Mouse (Mus musculus) hindbrain, embryonic 11.5 days (tissue): ENCODE data around the gene Lrrc1. TPM values are rescaled to one million over a fixed set of nuclear protein-coding genes. Genes with fewer than 3 reads are reported as not detected.
A peak's percentile ranks its signal among the peaks of the same experiment; 100 is the strongest.

Source experiments
- ATAC-seq: fragments of 200-750 bp; cut with Nextera tagmentation; 2 replicates; pipeline ENCODE4 v1.8.0; 2017; ENCODE audit warnings: mild to moderate bottlenecking, moderate TSS enrichment, moderate library complexity; ENCODE audit not compliant: low FRiP score
- DNase-seq: peaks from one replicate; pipeline ENCODE4 v3.0.0-alpha.2; 2015; ENCODE audit warnings: low spot score
- H3K27ac ChIP-seq: fragments of 300-500 bp; sonication (generic); 2 replicates; pipeline ENCODE4 v1.5.1; 2014; ENCODE audit warnings: mild to moderate bottlenecking, low read depth, low read length
- H3K27me3 ChIP-seq: fragments of 300-500 bp; sonication (generic); 2 replicates; pipeline ENCODE4 v1.6.1; 2014; ENCODE audit warnings: mild to moderate bottlenecking, low read length, moderate library complexity, mixed read lengths; ENCODE audit not compliant: control insufficient read depth, insufficient read depth
- H3K36me3 ChIP-seq: fragments of 300-500 bp; sonication (generic); 2 replicates; pipeline ENCODE4 v1.6.1; 2014; ENCODE audit warnings: mild to moderate bottlenecking, low read length, moderate library complexity, mixed read lengths; ENCODE audit not compliant: control insufficient read depth, insufficient read depth
- H3K4me1 ChIP-seq: fragments of 300-500 bp; sonication (generic); replicated peaks from 2 replicates; pipeline ENCODE4 v1.6.1; 2014; ENCODE audit warnings: low read length, mixed read lengths; ENCODE audit not compliant: control insufficient read depth, insufficient read depth
- H3K4me2 ChIP-seq: fragments of 300-500 bp; sonication (generic); replicated peaks from 2 replicates; pipeline ENCODE4 v1.6.1; 2014; ENCODE audit warnings: mild to moderate bottlenecking, low read depth, low read length
- H3K4me3 ChIP-seq: fragments of 300-500 bp; sonication (generic); 2 replicates; pipeline ENCODE4 v1.5.1; 2014; ENCODE audit warnings: low read depth, low read length
- H3K9ac ChIP-seq: fragments of 300-500 bp; sonication (generic); 2 replicates; pipeline ENCODE4 v1.6.1; 2014; ENCODE audit warnings: low read depth, low read length
- H3K9me3 ChIP-seq: fragments of 300-500 bp; sonication (generic); 2 replicates; pipeline ENCODE4 v1.6.1; 2016; ENCODE audit warnings: low read length; ENCODE audit not compliant: control insufficient read depth
- WGBS: fragments of 180-500 bp; shearing (Covaris S2); extraction: QIAGEN DNeasy Blood & Tissue Kit; methylation state at CpG from one replicate; pipeline ENCODE4 v1.1.7; 2014; 5-methylcytosine and 5-hydroxymethylcytosine counted together
- polyA plus RNA-seq: library from polyadenylated mRNA; unstranded; fragments of >200 nt; fragmentation: Nextera tagmentation; extraction: Ambion mirVana; gene quantifications from 2 replicates; pipeline ENCODE4 v1.2.1, GENCODE M21; 2014

Lrrc1 gene
- polyA plus RNA-seq, 1 experiment from 2014 or later, result 10.2 TPM

- H3K4me1 ChIP-seq, result no peaks in the 10 kb centered on the region
- DNase-seq, result no peak
- H3K27me3 ChIP-seq, result no peaks in the 10 kb centered on the region
Observed at GRCm38 (mm10) chr9:77391248-77391647, 153.4 kb downstream of the Lrrc1 start.

GRCm38 (mm10) chr9:77388956-77389355, 155.7 kb downstream of the Lrrc1 start:
- Histone ChIP-seq H3K27me3 (no peaks in the 10 kb centered on the region), H3K4me2 (no peak overlapping the region), H3K36me3 (no peaks in the 10 kb centered on the region), H3K9ac (no peak overlapping the region), H3K4me1 (no peaks in the 10 kb centered on the region), H3K4me3 (no peak overlapping the region), H3K9me3 (no peaks in the 10 kb centered on the region), H3K27ac (no peak overlapping the region)
- DNase-seq (no peak), ATAC-seq (no peak)
- 93% methylated on average over 8 of the region's 8 CpGs for WGBS

More at GRCm38 (mm10) chr9:77391248-77391647, 153.4 kb downstream of the Lrrc1 start:
- Histone ChIP-seq H3K4me3 (no peak overlapping the region), H3K9me3 (no peaks in the 10 kb centered on the region), H3K4me2 (no peak overlapping the region), H3K36me3 (no peaks in the 10 kb centered on the region), H3K9ac (no peak overlapping the region), H3K27ac (no peak overlapping the region)
- WGBS, result 87% methylated on average over 10 of the region's 10 CpGs
- ATAC-seq, result no peak

DNA sequence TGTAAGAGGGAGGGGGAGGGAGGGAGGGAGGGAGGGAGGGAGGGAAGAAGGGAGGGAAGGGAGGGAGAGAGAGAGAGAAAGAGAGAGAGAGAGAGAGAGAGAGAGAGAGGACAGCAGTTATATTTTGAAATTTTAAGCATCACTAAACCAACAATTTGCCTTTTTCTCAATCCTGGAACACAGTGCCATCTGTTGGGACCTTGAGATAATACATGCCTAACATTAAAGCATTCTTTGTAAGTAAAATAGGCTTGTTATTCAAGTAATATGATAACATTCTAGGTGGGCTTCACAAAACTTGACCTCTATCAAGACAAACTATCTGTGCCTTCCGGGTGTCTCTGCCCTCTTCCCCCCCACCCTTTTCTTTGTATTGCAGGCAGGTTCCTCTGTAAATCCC, 157.9 kb downstream of the Lrrc1 start:
- DNase-seq, result peak; percentile 29
- ATAC-seq, result no peak
- Histone ChIP-seq H3K4me3 (no peak overlapping the region), H3K9ac (no peak overlapping the region), H3K27ac (no peak overlapping the region), H3K4me2 (no peak overlapping the region), H3K9me3 (no peaks in the 10 kb centered on the region), H3K27me3 (no peaks in the 10 kb centered on the region), H3K4me1 (no peaks in the 10 kb centered on the region), H3K36me3 (no peaks in the 10 kb centered on the region)
- 52% methylated on average over 1 of the region's 1 CpGs for WGBS

- no peak overlapping the region for H3K4me2 ChIP-seq
- H3K27ac ChIP-seq, result no peak overlapping the region
- no peak overlapping the region for H3K9ac ChIP-seq
- no peaks in the 10 kb centered on the region for H3K9me3 ChIP-seq
- H3K36me3 ChIP-seq, result no peaks in the 10 kb centered on the region
- H3K4me3 ChIP-seq, result no peak overlapping the region
- DNase-seq (no peak), ATAC-seq (no peak)
- H3K4me1 ChIP-seq, result no peaks in the 10 kb centered on the region
- WGBS, result 89% methylated on average over 12 of the region's 12 CpGs
- no peaks in the 10 kb centered on the region for H3K27me3 ChIP-seq
Observed at GRCm38 (mm10) chr9:77385611-77386010, 159.1 kb downstream of the Lrrc1 start.

DNA sequence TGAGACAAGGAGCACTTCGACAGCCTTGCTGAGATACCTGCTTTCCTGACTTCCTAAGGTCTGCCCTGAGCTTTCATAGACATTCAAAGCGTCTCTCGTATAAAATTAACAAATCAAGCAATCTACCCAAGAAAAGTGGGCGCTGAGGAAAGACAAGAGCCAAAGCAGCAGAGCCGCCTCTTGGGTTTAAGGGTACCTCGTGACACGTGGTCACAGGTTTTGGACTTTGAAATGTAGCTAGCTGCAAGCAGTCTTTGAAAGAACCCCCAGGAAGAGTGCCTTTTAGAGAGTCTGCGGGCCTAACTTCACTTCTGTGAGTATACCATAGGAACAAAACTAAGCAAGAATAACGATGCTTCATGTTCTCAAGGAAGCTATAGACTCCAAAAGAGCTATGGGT, 160.0 kb downstream of the Lrrc1 start:
- DNase-seq (no peak), ATAC-seq (no peak)
- Histone ChIP-seq H3K4me2 (no peak overlapping the region), H3K9me3 (no peaks in the 10 kb centered on the region), H3K27me3 (no peaks in the 10 kb centered on the region), H3K4me3 (no peak overlapping the region), H3K9ac (no peak overlapping the region), H3K27ac (no peak overlapping the region), H3K36me3 (no peaks in the 10 kb centered on the region), H3K4me1 (no peaks in the 10 kb centered on the region)
- WGBS, result 89% methylated on average over 9 of the region's 9 CpGs

GRCm38 (mm10) chr9:77383951-77384350, 160.7 kb downstream of the Lrrc1 start:
- ATAC-seq, result no peak
- H3K9ac ChIP-seq, result no peak overlapping the region
- H3K36me3 ChIP-seq, result no peaks in the 10 kb centered on the region
- H3K27me3 ChIP-seq, result no peaks in the 10 kb centered on the region
- no peak for DNase-seq
- H3K27ac ChIP-seq, result no peak overlapping the region
- H3K4me1 ChIP-seq, result no peaks in the 10 kb centered on the region
- H3K9me3 ChIP-seq, result no peaks in the 10 kb centered on the region
- WGBS, result 77% methylated on average over 4 of the region's 4 CpGs
- no peak overlapping the region for H3K4me3 ChIP-seq
- no peak overlapping the region for H3K4me2 ChIP-seq

GRCm38 (mm10) chr9:77382514-77382913, 162.2 kb downstream of the Lrrc1 start:
- no peak overlapping the region for H3K4me3 ChIP-seq
- 58% methylated on average over 3 of the region's 3 CpGs for WGBS
- no peak for DNase-seq
- H3K4me2 ChIP-seq, result no peak overlapping the region
- no peak overlapping the region for H3K9ac ChIP-seq
- no peak for ATAC-seq
- H3K27me3 ChIP-seq, result no peaks in the 10 kb centered on the region
- no peaks in the 10 kb centered on the region for H3K4me1 ChIP-seq
- no peaks in the 10 kb centered on the region for H3K36me3 ChIP-seq
- no peak overlapping the region for H3K27ac ChIP-seq
- no peaks in the 10 kb centered on the region for H3K9me3 ChIP-seq

- 13% methylated on average over 5 of the region's 5 CpGs for WGBS
- H3K9me3 ChIP-seq, result no peaks in the 10 kb centered on the region
- H3K4me3 ChIP-seq, result no peak overlapping the region
- H3K4me2 ChIP-seq, result no peak overlapping the region
- no peak overlapping the region for H3K9ac ChIP-seq
- H3K4me1 ChIP-seq, result no peaks in the 10 kb centered on the region
- no peak overlapping the region for H3K27ac ChIP-seq
- H3K36me3 ChIP-seq, result no peaks in the 10 kb centered on the region
- DNase-seq (peak; percentile 86), ATAC-seq (no peak)
- H3K27me3 ChIP-seq, result no peaks in the 10 kb centered on the region
Observed at GRCm38 (mm10) chr9:77381565-77381964, 163.1 kb downstream of the Lrrc1 start.
